Mouse (Mus musculus): Measurements from ENCODE around the gene Ppp1r1b. TPM values are rescaled to one million over a fixed set of nuclear protein-coding genes. Genes with fewer than 3 reads are reported as not detected.

Gene Ppp1r1b
- total and polyA plus RNA-seq, 3 experiments = 0.08 TPM; not detected in 2

DNA sequence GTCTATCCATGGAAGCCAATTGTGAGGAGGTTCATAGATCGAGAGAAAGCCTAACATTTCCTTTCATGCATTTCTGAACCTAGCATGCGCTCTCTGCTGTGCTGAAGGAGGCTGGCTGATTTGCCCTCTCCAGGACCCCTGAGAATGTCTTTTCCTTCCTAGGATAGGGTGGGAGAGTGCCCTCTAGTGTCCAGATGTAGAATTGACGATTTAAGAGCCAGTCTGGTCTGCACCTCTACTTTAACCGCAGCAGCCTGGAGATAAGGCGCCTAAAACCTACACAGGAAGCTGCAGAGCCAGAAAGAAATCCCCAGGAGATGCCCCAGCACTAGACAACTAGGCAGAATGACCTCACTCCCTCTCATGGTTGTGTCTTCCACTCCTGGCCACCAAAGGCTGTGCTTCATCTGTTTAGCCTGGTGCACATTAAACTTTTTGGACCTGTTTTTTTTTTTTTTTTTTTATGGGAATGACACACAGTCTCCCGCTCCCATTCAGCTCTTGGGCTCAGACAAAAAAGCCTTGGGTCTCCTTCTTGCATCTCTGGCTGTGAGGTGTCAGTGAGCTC, 7.6 kb downstream of the Ppp1r1b start:
- dilution Hi-C loops (cut with MboI; ENCODE audit: extremely low pct_ligation_motif_present, extremely low pct_unique_long_range_greater_than_20kb, low sequenced_read_pairs) = no loop called here
- H3K27me3 ChIP-seq (replicated peaks) = peaks cover 59% of the 10 kb centered on the region
- peak; percentile 84 for DNase-seq (ENCODE audit: extremely low read depth)
- TF ChIP-seq SMC3 (IDR thresholded peaks at IDR 0.05; ENCODE audit: low read depth, low read length) = peak; percentile 70
- TF ChIP-seq RAD21 (IDR thresholded peaks at IDR 0.05; ENCODE audit: low read depth, low read length) = peak; percentile 50
- no peak for TF ChIP-seq CHD1 (IDR thresholded peaks at IDR 0.05; ENCODE audit: low read depth, low read length)
- TF ChIP-seq CTCF (conservative IDR thresholded peaks at IDR 0.05 in 1 of 2, IDR thresholded peaks at IDR 0.05 in 1 of 2; ENCODE audit: low read depth in 2 of 2, low read length in 2 of 2) = peak; percentile 90 to 96
- 0 out of 2 replicates have a peak, but pooled peaks have one; percentile 25 for TF ChIP-seq SIN3A (IDR thresholded peaks at IDR 0.05; ENCODE audit: low read length)
- peak; percentile 22; the same call in 1 of the 2 replicates for TF ChIP-seq IRF4 (IDR thresholded peaks at IDR 0.05; ENCODE audit: low read depth, low read length)
- TF ChIP-seq BHLHE40 (IDR thresholded peaks at IDR 0.05; ENCODE audit: low read depth, low read length) = no peak
- TF ChIP-seq ETS1 (conservative IDR thresholded peaks at IDR 0.05; ENCODE audit: low read depth, low read length) = 0 out of 2 replicates have a peak, but pooled peaks have one; percentile 11
- 0 out of 2 replicates have a peak, but pooled peaks have one; percentile 28 for TF ChIP-seq HCFC1 (IDR thresholded peaks at IDR 0.05; ENCODE audit: low read depth, low read length)
- peaks cover 11% of the 10 kb centered on the region for H3K79me2 ChIP-seq (replicated peaks; ENCODE audit: control insufficient read depth, extremely low read depth, insufficient read depth, poor library complexity, severe bottlenecking)
- peaks cover 11 to 45% of the 10 kb centered on the region in 2 experiments for H3K4me1 ChIP-seq (ENCODE audit: control insufficient read depth in 1 of 2, insufficient read depth in 2 of 2)
- H3K36me3 ChIP-seq (replicated peaks in 1 of 2; ENCODE audit: control insufficient read depth in 1 of 2, insufficient read depth in 1 of 2, low read length in 1 of 2) = peaks cover 0 to 14% of the 10 kb centered on the region in 2 experiments
- H3K4me3 ChIP-seq (replicated peaks in 1 of 3; ENCODE audit: low read depth in 2 of 3, low read length in 2 of 3, poor library complexity in 1 of 3) = no peak overlapping the region
- in situ Hi-C loops (cut with MboI; ENCODE audit: low pct_ligation_motif_present, low pct_unique_long_range_greater_than_20kb, low sequenced_read_pairs) = loop anchor here (5.0 kb wide), 2 partner anchors 36 to 91 kb away; partner anchors contain the start of gene Grb7
- H3K9me3 ChIP-seq (replicated peaks; ENCODE audit: low read length) = no peaks in the 10 kb centered on the region
- H3K9ac ChIP-seq (ENCODE audit: insufficient read depth, low read depth) = no peak overlapping the region
- no peak overlapping the region for H3K4me2 ChIP-seq (ENCODE audit: insufficient read depth, low read depth, poor library complexity, severe bottlenecking)
- H3K27ac ChIP-seq (ENCODE audit: insufficient read depth, low read depth) = no peak overlapping the region

DNA sequence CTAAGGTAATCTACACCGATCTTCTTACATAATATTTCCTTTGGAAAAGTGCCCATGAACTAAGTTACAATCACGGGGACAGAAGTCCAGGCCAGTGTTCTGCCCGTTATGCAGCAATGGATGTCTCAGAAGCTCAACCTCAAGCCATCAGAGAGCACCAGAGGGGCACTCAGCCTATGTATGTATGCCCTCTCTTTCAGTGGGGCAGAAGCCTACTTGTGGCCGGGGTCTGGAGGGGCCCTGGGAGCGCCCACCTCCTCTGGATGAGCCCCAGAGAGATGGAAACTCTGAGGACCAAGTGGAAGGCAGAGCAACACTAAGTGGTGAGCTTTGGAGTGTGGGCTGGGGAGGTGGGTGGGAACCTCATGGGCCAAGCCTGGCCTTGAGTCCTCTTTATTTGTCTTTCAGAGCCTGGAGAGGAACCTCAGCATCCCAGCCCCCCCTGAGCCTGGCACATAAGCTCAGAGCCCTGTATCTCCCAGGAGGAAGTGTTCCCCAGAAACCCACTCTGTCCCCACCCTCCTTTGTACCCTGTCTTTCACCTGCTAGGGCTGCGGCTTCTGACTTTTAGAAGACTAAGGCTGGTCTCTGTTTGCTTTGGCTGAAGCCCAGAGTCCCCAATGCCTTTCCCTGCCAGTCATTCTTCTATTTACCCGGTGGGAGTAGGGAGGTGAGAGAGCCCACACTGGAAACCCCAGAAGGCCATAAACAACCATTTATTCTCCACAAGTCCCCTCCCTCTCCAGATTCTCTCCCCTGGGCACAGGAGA, 8.6 kb downstream of the Ppp1r1b start:
- in situ Hi-C loops (cut with MboI; ENCODE audit: low pct_ligation_motif_present, low pct_unique_long_range_greater_than_20kb, low sequenced_read_pairs) (loop anchor here (5.0 kb wide), 2 partner anchors 35 to 90 kb away; partner anchors contain the start of gene Grb7), dilution Hi-C loops (cut with MboI; ENCODE audit: extremely low pct_ligation_motif_present, extremely low pct_unique_long_range_greater_than_20kb, low sequenced_read_pairs) (no loop called here)
- Histone ChIP-seq H3K36me3 (replicated peaks in 1 of 2; ENCODE audit: control insufficient read depth in 1 of 2, insufficient read depth in 1 of 2, low read length in 1 of 2) (peaks cover 0 to 23% of the 10 kb centered on the region in 2 experiments), H3K4me3 (replicated peaks in 1 of 3; ENCODE audit: low read depth in 2 of 3, low read length in 2 of 3, poor library complexity in 1 of 3) (no peak overlapping the region), H3K79me2 (replicated peaks; ENCODE audit: control insufficient read depth, extremely low read depth, insufficient read depth, poor library complexity, severe bottlenecking) (peaks cover 11% of the 10 kb centered on the region), H3K27ac (ENCODE audit: insufficient read depth, low read depth) (no peak overlapping the region), H3K27me3 (replicated peaks) (peaks cover 49% of the 10 kb centered on the region), H3K9ac (ENCODE audit: insufficient read depth, low read depth) (no peak overlapping the region), H3K4me1 (ENCODE audit: control insufficient read depth in 1 of 2, insufficient read depth in 2 of 2) (peaks cover 11 to 54% of the 10 kb centered on the region in 2 experiments), H3K9me3 (replicated peaks; ENCODE audit: low read length) (no peaks in the 10 kb centered on the region), H3K4me2 (ENCODE audit: insufficient read depth, low read depth, poor library complexity, severe bottlenecking) (no peak overlapping the region)
- TF ChIP-seq USF2 (conservative IDR thresholded peaks at IDR 0.05; ENCODE audit: low read depth, low read length) = no peak
- TF ChIP-seq ZKSCAN1 (IDR thresholded peaks at IDR 0.05; ENCODE audit: borderline replicate concordance, low read depth, low read length) = no peak
- no peak for TF ChIP-seq ETS1 (conservative IDR thresholded peaks at IDR 0.05; ENCODE audit: low read depth, low read length)
- no peak for TF ChIP-seq TCF12 (IDR thresholded peaks at IDR 0.05; ENCODE audit: low read depth, low read length)
- no peak for TF ChIP-seq CHD1 (IDR thresholded peaks at IDR 0.05; ENCODE audit: low read depth, low read length)
- no peak for TF ChIP-seq MAZ (IDR thresholded peaks at IDR 0.05; ENCODE audit: low read depth, low read length)
- TF ChIP-seq BHLHE40 (IDR thresholded peaks at IDR 0.05; ENCODE audit: low read depth, low read length) = no peak
- no peak for TF ChIP-seq CTCF (conservative IDR thresholded peaks at IDR 0.05 in 1 of 2, IDR thresholded peaks at IDR 0.05 in 1 of 2; ENCODE audit: low read depth in 2 of 2, low read length in 2 of 2)
- TF ChIP-seq PAX5 (IDR thresholded peaks at IDR 0.05; ENCODE audit: low read length) = no peak
- TF ChIP-seq NELFE (IDR thresholded peaks at IDR 0.05; ENCODE audit: low read depth, low read length) = no peak
- TF ChIP-seq ELF1 (IDR thresholded peaks at IDR 0.05; ENCODE audit: low read depth, low read length) = no peak
- no peak for TF ChIP-seq KAT2A (IDR thresholded peaks at IDR 0.05; ENCODE audit: insufficient replicate concordance, low read length)
- no peak for TF ChIP-seq MAX (IDR thresholded peaks at IDR 0.05; ENCODE audit: low read length)
- no peak for DNase-seq (ENCODE audit: extremely low read depth)

Data from CH12.LX (cell line).